Mouse (Mus musculus) kidney, postnatal 4 days (tissue): ENCODE data around the gene Ccdc127.
A peak's percentile ranks its signal among the peaks of the same experiment; 100 is the strongest.

Experiments
- DNase-seq, 2 experiments: peaks; one replicate each; pipeline ENCODE4 v3.0.0; 2021; ENCODE audit warnings: mixed read lengths in 2 of 2

Ccdc127 gene

GRCm38 (mm10) chr13:74349566-74350434 lies at the start of gene Ccdc127, which contains the start of gene Sdha:
Ccdc127 (plus strand) TSS chr13:74350309.
Sdha (minus strand) TSS chr13:74350280.
- peak; percentile 97 to 98 for DNase-seq

- DNase-seq: peak; percentile 80 to 81
These were observed 49.0 kb upstream of the Ccdc127 start for GRCm38 (mm10) chr13:74300925-74301606.

GRCm38 (mm10) chr13:74301607-74301984 lies 48.5 kb upstream of the Ccdc127 start:
- DNase-seq: no peak

- DNase-seq: peak; percentile 11 to 13
These were observed 47.8 kb upstream of the Ccdc127 start for GRCm38 (mm10) chr13:74302050-74303037.

- no peak for DNase-seq
These were observed 44.7 kb upstream of the Ccdc127 start for GRCm38 (mm10) chr13:74305380-74305779.

DNA sequence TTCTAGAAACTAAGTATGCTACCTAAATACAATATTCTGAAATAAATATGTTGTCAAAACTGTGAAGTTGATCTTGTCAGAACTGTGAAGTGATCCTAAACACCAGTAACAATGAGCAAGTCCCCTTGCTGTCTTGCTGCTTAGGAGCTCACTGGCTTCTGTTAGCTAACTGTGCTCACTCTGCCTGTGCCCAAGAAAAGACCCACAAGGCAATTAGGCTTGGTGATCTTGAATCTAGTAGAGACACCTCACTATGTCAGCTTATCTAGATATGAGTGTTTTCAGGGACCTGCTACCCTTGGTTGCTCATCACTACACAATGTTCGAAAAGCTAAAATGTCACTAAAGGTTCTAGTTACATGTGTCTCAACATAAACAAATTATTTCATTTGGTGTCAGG lies 44.3 kb upstream of the Ccdc127 start:
- DNase-seq: no peak

DNA sequence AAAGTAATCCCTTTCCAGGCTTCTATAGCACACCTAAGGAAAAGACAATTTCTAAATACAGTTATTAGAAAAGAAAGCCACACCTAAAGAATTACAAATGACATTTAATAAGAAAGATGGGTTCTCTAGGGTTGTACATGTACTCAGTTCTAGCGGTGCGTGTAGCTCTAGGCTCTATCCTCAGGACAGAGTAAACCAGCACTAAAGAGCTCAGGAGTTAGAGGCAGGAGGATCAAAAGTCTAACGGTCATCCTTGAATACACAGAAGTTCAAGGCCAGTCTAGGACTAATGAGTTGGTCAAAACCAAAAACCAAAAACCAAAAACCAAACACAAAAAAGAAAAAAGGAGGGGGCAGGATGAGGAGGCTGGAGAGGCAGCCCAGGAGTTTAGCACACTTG lies 35.5 kb upstream of the Ccdc127 start:
- DNase-seq: no peak

DNA sequence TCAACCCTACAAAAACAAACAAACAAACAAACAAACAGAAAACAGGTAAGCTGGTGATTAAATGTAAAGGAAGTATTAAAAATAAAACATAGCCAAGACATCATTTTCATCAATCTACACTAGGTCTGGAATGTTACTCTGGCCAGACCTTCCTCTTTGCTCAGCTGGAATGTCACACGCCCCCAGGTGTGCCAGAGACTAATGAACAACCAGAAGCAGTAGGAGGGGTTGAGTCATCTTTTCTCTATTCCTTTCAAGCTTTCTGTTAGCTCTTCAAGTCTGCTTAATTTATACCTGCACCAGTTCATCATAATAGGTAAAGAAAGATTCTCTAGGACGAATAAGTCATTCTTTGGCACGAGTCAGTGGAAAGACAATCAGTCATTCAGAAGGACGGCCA lies 33.7 kb upstream of the Ccdc127 start:
- DNase-seq: no peak

GRCm38 (mm10) chr13:74316789-74317169 lies 33.3 kb upstream of the Ccdc127 start:
- DNase-seq: no peak

DNA sequence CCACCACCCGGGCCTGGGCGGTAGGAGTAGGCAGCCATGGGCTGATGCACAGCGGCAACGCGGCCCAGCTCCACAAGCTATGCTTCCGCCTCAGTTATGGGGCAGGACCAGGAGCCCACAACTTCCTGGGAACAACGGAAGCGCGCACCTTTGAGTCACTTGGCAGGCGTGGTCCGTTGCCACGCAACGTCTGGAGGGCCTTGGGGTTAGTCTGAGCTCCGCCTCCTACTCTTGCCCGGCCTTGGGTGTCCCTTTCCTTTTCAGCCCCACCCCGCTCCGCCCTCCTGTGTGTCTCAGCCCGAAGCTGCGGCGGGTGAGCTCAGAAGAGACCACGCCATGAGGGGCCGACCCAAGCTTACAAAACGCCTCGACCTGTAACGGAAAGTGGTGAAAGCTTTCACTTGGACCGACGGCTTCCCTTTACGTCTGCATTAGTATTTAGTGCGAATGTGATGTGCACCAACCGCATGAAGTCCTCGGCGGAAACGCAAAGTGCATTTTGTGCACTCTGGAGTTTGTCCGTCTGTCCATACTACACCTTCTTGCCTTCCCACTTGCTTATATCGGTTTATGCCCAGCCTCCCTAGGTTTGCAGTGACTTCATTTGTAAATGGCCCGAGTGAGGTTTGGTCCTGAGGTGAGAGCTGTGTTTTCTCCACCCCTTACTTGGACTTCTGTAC lies 32.8 kb upstream of the Ccdc127 start, which contains the start of gene Pdcd6:
TSS of gene Pdcd6 (minus strand) at position 411 of the 680 bp plus-strand sequence.
- DNase-seq: peak; percentile 92 to 95

DNA sequence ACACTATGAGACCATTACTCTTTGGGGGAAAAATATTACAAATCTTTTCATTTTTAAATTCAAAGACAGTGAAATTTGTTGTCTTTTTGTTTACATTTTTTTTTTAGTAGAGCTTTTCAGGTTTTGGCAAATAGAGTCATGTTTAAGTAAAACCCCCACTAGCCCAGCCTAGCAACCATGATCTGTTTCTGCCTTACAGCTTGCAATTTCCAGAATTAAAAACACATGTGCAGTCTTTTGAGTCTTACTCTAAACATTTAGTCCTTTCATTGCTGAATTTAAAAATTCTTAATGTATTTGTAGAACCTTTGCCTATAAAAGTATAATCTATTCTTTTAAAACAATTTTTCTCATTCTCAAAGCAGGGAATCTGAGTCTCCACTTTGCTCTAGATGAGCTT lies 20.8 kb upstream of the Ccdc127 start:
- DNase-seq: no peak

- peak; percentile 31 to 63 for DNase-seq
These were observed 9.1 kb upstream of the Ccdc127 start for GRCm38 (mm10) chr13:74341036-74341435.

DNA sequence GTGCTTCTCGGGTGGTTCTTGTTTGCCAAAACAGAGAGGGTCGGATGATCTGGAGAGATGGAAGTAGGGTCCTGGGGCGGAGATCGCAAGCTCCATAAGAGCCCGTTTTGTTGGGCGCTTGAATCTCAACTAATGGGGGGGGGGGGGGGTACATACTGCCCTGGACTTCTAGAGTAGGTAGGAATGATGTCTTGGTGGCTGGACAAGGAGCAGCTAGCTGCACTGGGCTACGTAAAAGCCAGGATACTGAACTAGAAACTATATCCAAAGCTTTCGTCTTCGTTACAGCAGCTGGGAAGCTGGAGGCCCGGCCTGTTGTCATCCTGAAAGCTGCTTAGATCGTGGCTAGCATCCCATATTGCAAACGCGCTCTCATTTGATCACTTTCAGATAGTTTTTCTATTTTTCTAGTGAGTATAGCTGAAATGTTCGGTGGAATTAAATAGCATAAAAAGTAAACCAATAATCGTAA lies 362 bp downstream of the Ccdc127 start:
- no peak for DNase-seq

- no peak for DNase-seq
These were observed 6.4 kb downstream of the Ccdc127 start for GRCm38 (mm10) chr13:74356491-74356890.

GRCm38 (mm10) chr13:74362218-74362617 lies 12.1 kb downstream of the Ccdc127 start:
- no peak for DNase-seq

GRCm38 (mm10) chr13:74363176-74363858 lies 13.2 kb downstream of the Ccdc127 start:
- DNase-seq: peak; percentile 2 to 6

GRCm38 (mm10) chr13:74363859-74364235 lies 13.7 kb downstream of the Ccdc127 start, which contains the start of gene Lrrc14b:
Lrrc14b (minus strand) TSS chr13:74364005.
- peak; percentile 5 for DNase-seq

DNA sequence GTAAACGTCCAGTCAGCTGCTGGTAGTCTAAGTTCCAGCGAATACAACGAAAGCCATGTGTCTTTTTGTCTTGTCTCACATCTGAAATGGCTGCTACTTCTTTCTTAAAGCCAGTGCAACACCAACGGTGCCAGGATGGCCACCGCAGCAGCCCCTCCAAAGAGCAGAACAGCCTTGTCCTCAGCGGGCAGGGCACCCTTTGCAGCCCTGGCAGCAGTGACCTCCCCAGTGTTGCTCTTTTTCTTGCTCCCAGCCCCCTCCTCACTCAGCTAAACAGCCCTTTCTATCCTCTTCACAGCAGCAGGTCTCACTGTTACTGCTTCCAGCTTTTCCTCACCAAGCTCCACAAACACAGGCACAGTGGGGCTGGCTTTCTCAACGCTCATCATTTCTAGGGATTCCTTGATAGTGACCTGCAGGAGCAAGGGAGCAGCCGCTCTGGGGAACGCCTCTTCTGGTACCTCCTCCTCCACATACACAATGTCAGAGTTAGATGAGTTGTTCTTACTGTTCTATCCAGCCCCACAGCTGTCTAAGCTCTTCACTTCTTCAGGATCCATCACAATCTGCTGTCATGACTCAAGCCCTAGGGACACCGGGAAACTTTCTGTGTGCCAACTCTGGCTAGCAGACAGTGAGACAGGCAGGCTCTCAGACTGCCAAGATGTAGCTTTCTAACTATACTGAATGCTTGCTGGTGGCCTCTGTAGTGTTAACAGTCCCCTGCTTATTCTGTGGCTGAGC lies 31.6 kb downstream of the Ccdc127 start:
- peak in 1 of 2 experiments; percentile 9 for DNase-seq

- DNase-seq: no peak
These were observed 32.2 kb downstream of the Ccdc127 start for GRCm38 (mm10) chr13:74382289-74382688.

DNA sequence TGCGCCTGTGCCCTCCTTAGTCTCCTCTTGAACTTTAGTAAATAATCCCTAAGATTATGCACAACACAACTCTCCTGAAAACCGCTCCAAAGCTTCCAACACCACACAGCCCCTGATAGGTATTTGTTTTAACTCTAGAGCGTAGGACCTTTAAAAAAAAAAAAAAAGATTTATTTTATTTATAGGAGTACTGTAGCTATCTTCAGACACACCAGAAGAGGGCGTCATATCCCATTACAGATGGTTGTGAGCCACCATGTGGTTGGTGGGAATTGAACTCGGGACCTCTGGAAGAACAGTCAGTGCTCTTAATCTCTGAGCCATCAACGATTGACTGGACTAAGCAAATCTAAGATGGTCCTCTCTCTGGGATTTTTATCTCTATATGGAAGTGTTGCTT lies 39.6 kb downstream of the Ccdc127 start:
- no peak for DNase-seq
